Mouse (Mus musculus) left cerebral cortex, postnatal 10 days (tissue): ENCODE measurements around the gene Mcpt8. TPM values are rescaled to one million over a fixed set of nuclear protein-coding genes. Genes with fewer than 3 reads are reported as not detected.

Experiments used
- DNase-seq, 2 experiments: peaks; one replicate each; pipeline ENCODE4 v3.0.0; 2021 to 2022; ENCODE audit warnings: low spot score in 2 of 2, mixed read lengths in 1 of 2; ENCODE audit errors: extremely low spot score in 1 of 2
- intact Hi-C: fragments of 180-260 bp; cut with DNase I; formaldehyde crosslinking; loops from one replicate; pipeline ENCODE4 v1.15.1; 2025
- microRNA-seq: library from miRNA; unstranded; fragments of <30 nt; microRNA quantifications from one replicate; pipeline ENCODE4 v1.2.0, GENCODE M21; 2022
- total RNA-seq, 2 experiments: library from RNA; stranded (reverse); gene quantifications; 2 replicates each; pipeline ENCODE4 v1.2.3; 2021

The Mcpt8 gene
- total RNA-seq, 2 experiments from 2014 or later, result not detected

- intact Hi-C loops, result no loop called here
- no peak for DNase-seq
Observed at GRCm38 (mm10) chr14:56034433-56034832, 50.6 kb downstream of the Mcpt8 start.

Small RNA genes lying within 50 kb of the gene (microRNA-seq; reads per million reads assigned to microRNA genes)
- not detected for gene Mir6949

Other genes with a start within 250 kb of the Mcpt8 start
- gene Nynrin, start 231.3 kb downstream of the Mcpt8 start, total RNA-seq, result 10 to 100 TPM; 12.3 to 13.1 TPM
- under 1 TPM; 0.28 to 0.65 TPM for gene Cbln3, start 200.9 kb downstream of the Mcpt8 start, total RNA-seq
- gene Khnyn, start 200.3 kb downstream of the Mcpt8 start, total RNA-seq, result 10 to 100 TPM in 1 of 2 experiments, 1 to 10 TPM in 1; 9.8 to 11.3 TPM
- gene Sdr39u1, start 185.0 kb downstream of the Mcpt8 start, total RNA-seq, result 10 to 100 TPM; 90.4 to 96.1 TPM
- under 1 TPM in 1 of 2 experiments, not detected in 1; 0.43 TPM for gene Cma1, start 140.6 kb downstream of the Mcpt8 start, total RNA-seq
- not detected for gene Cma2, start 134.3 kb downstream of the Mcpt8 start, total RNA-seq
- gene Mcpt1, start 67.3 kb downstream of the Mcpt8 start, total RNA-seq, result not detected
- not detected for gene Mcpt9, start 54.8 kb downstream of the Mcpt8 start, total RNA-seq
- not detected for gene Mcpt2, start 43.2 kb downstream of the Mcpt8 start, total RNA-seq
- not detected for gene Mcpt4, start 23.0 kb downstream of the Mcpt8 start, total RNA-seq
- gene Ctsg, start 17.3 kb upstream of the Mcpt8 start, total RNA-seq, result not detected
- not detected for gene Gzme, start 35.4 kb upstream of the Mcpt8 start, total RNA-seq
- not detected for gene Gzmd, start 47.3 kb upstream of the Mcpt8 start, total RNA-seq
- not detected for gene Gzmg, start 74.3 kb upstream of the Mcpt8 start, total RNA-seq
- not detected for gene Gzmn, start 89.3 kb upstream of the Mcpt8 start, total RNA-seq
- not detected for gene Gzmf, start 126.1 kb upstream of the Mcpt8 start, total RNA-seq
- gene Gzmc, start 149.4 kb upstream of the Mcpt8 start, total RNA-seq, result not detected
- not detected for gene Gzmb, start 177.0 kb upstream of the Mcpt8 start, total RNA-seq